In genomic region chr5:128917116-128917959, GRCm38 (mm10) we compare ENCODE assay signal across 10 mouse cellular contexts. TPM values are rescaled to one million over a fixed set of nuclear protein-coding genes. Genes with fewer than 3 reads are reported as not detected.
A peak's percentile ranks its signal among the peaks of the same experiment; 100 is the strongest.
DNase-seq lines count a peak whose midpoint lies in the region; TF ChIP-seq lines count a peak whose summit lies in the region.
"Had no signal": no experiment of that assay in that cellular context is flagged by ENCODE, and none has a peak within 500 bp of the region (broad histone marks: within the 10 kb centered on the region; RNA-seq: fewer than 3 reads in every experiment).

No protein-coding gene starts in this region.

- H3K36me3 ChIP-seq in thymus, adult 2 months (ENCODE audit: control insufficient read depth, insufficient read depth, low read length), result no peaks in the 10 kb centered on the region
- H3K36me3 ChIP-seq in kidney, adult 2 months (ENCODE audit: control insufficient read depth, insufficient read depth, low read length), result no peaks in the 10 kb centered on the region
- H3K36me3 ChIP-seq: embryonic facial prominence, embryonic 15.5 days; neural tube, embryonic 12.5 days had no signal

- TF ChIP-seq POLR2A in thymus, adult 2 months (IDR thresholded peaks at IDR 0.05; ENCODE audit: control insufficient read depth, extremely low read depth, insufficient read depth, low read length, poor library complexity), result no peak
- TF ChIP-seq POLR2A in kidney, adult 2 months (IDR thresholded peaks at IDR 0.05; ENCODE audit: low read depth, low read length), result no peak
- TF ChIP-seq POLR2A in lung, adult 2 months (IDR thresholded peaks at IDR 0.05; ENCODE audit: borderline replicate concordance, extremely low read depth, low read depth, low read length), result no peak

- H3K4me3 ChIP-seq in thymus, adult 2 months (ENCODE audit: control insufficient read depth, insufficient read depth, low read length), result no peak overlapping the region
- no peak overlapping the region for H3K4me3 ChIP-seq in kidney, adult 2 months (ENCODE audit: insufficient read depth, low read depth, low read length)
- H3K4me3 ChIP-seq in lung, adult 2 months (replicated peaks; ENCODE audit: extremely low read depth, low read depth, low read length), result no peak overlapping the region
- H3K4me3 ChIP-seq: embryonic facial prominence, embryonic 15.5 days; neural tube, embryonic 12.5 days had no signal

- TF ChIP-seq CTCF in thymus, adult 2 months (IDR thresholded peaks at IDR 0.05; ENCODE audit: borderline replicate concordance, control insufficient read depth, extremely low read depth, insufficient read depth, low read length, poor library complexity), result no peak
- TF ChIP-seq CTCF in kidney, adult 2 months (conservative IDR thresholded peaks at IDR 0.05; ENCODE audit: insufficient read depth, insufficient read length, low read depth, low read length), result no peak
- TF ChIP-seq CTCF in lung, adult 2 months (IDR thresholded peaks at IDR 0.05; ENCODE audit: insufficient read depth, low read length), result no peak

- DNase-seq in cerebellum, postnatal 14 days, result peak; percentile 21 to 30
- no peak for DNase-seq in cerebellum, adult 11-12 months
- peak; percentile 2 for DNase-seq in thymus, adult 2 months
- DNase-seq in thymus, adult 18-20 months, result no peak
- DNase-seq in kidney, adult 2 months, result peak; percentile 48
- peak; percentile 34 for DNase-seq in lung, adult 2 months
- DNase-seq in testis, postnatal 14 days (ENCODE audit: low spot score), result peak; percentile 51
- no peak for DNase-seq in layer of hippocampus, adult 9-10 months (ENCODE audit: low spot score)

- no peaks in the 10 kb centered on the region for H3K27me3 ChIP-seq in thymus, adult 2 months (ENCODE audit: control insufficient read depth, insufficient read depth, low read length)
- H3K27me3 ChIP-seq in kidney, adult 2 months (replicated peaks; ENCODE audit: control insufficient read depth, insufficient read depth, low read length), result no peaks in the 10 kb centered on the region
- H3K27me3 ChIP-seq: embryonic facial prominence, embryonic 15.5 days; neural tube, embryonic 12.5 days had no signal

- no peak overlapping the region for H3K27ac ChIP-seq in thymus, adult 2 months (ENCODE audit: control insufficient read depth, insufficient read depth, low read length)
- H3K27ac ChIP-seq in kidney, adult 2 months (ENCODE audit: insufficient read depth, low read depth, low read length), result no peak overlapping the region
- H3K27ac ChIP-seq: embryonic facial prominence, embryonic 15.5 days; neural tube, embryonic 12.5 days had no signal

- WGBS in thymus, adult 2 months, result 17% methylated on average over 10 of the region's 10 CpGs
- 5% methylated on average over 10 of the region's 10 CpGs for WGBS in kidney, adult 2 months
- WGBS in lung, adult 2 months, result 6% methylated on average over 10 of the region's 10 CpGs

- no peaks in the 10 kb centered on the region for H3K4me1 ChIP-seq in thymus, adult 2 months (replicated peaks; ENCODE audit: control insufficient read depth, insufficient read depth, low read length)
- no peaks in the 10 kb centered on the region for H3K4me1 ChIP-seq in kidney, adult 2 months (ENCODE audit: control insufficient read depth, insufficient read depth, low read length)
- no peaks in the 10 kb centered on the region for H3K4me1 ChIP-seq in lung, adult 2 months (ENCODE audit: control insufficient read depth, insufficient read depth, low read length)
- H3K4me1 ChIP-seq: embryonic facial prominence, embryonic 15.5 days had no signal

RNA-seq across cellular contexts. Expression of gene Rimbp2, which starts 35.9 kb away (rescaled TPM):
- polyA plus RNA-seq in thymus, adult 2 months (2012; rRNA removed), result 0.11 and 0.17 TPM in 2 replicates
- polyA plus RNA-seq in kidney, adult 2 months (2012; rRNA removed), result 0.11 and 0.55 TPM in 2 replicates
- 0.06 and 0.17 TPM in 2 replicates for polyA plus RNA-seq in lung, adult 2 months (2012; rRNA removed)

Comparison
In these comparisons a context has a peak if more than half of its experiments do, and no peak if none do; other contexts are left out.
1. DNase-seq: peak in cerebellum, postnatal 14 days (2 of 2), thymus, adult 2 months (single experiment), kidney, adult 2 months (single experiment), lung, adult 2 months (single experiment) and testis, postnatal 14 days (single experiment); none in cerebellum, adult 11-12 months (single experiment), thymus, adult 18-20 months (0 of 2) and layer of hippocampus, adult 9-10 months (single experiment).